Mouse (Mus musculus) heart, adult 2 months (tissue): Measurements from ENCODE around the gene H2-M5. TPM values are rescaled to one million over a fixed set of nuclear protein-coding genes. Genes with fewer than 3 reads are reported as not detected.
A peak's percentile ranks its signal among the peaks of the same experiment; 100 is the strongest.

Experiments
- DNase-seq, 2 experiments: peaks; one replicate each; pipeline ENCODE4 v3.0.0; 2021
- H3K27ac ChIP-seq: fragments of 200-600 bp; 2 replicates; pipeline ENCODE4 v1.8.1; 2022
- H3K27me3 ChIP-seq: fragments of 200-500 bp; 2 replicates; pipeline ENCODE4 v1.6.1; 2012; ENCODE audit warnings: mild to moderate bottlenecking, low read length, inconsistent platforms, mixed read lengths; ENCODE audit not compliant: control insufficient read depth, insufficient read depth
- H3K36me3 ChIP-seq: fragments of 200-500 bp; 2 replicates; pipeline ENCODE4 v1.6.1; 2012; ENCODE audit warnings: low read length, inconsistent platforms; ENCODE audit not compliant: control insufficient read depth, insufficient read depth
- H3K4me1 ChIP-seq: fragments of 200-500 bp; 2 replicates; pipeline ENCODE4 v1.6.1; 2011; ENCODE audit warnings: low read length; ENCODE audit not compliant: control insufficient read depth, insufficient read depth
- H3K4me3 ChIP-seq: fragments of 200-600 bp; 2 replicates; pipeline ENCODE4 v1.8.1; 2022
- H3K79me2 ChIP-seq: fragments of 200-500 bp; replicated peaks from 2 replicates; pipeline ENCODE4 v1.6.1; 2012; ENCODE audit warnings: mild to moderate bottlenecking, inconsistent platforms, low read length, moderate library complexity, mixed read lengths; ENCODE audit not compliant: control insufficient read depth, insufficient read depth
- H3K9ac ChIP-seq: fragments of 200-500 bp; 2 replicates; pipeline ENCODE4 v1.6.1; 2012; ENCODE audit warnings: low read depth, mild to moderate bottlenecking, control low read depth, inconsistent platforms, low read length, mixed read lengths
- CTCF ChIP-seq: fragments of 200-600 bp; IDR thresholded peaks from 2 replicates; pipeline ENCODE4 v1.8.1; 2022; ENCODE audit warnings: antibody characterized with exemption, mild to moderate bottlenecking, moderate library complexity
- EP300 ChIP-seq: fragments of 200-500 bp; IDR thresholded peaks from 2 replicates; pipeline ENCODE4 v1.6.1; 2011; ENCODE audit warnings: low read depth, low read length, control low read depth; ENCODE audit not compliant: insufficient read depth
- POLR2A ChIP-seq: fragments of 200-500 bp; IDR thresholded peaks from 2 replicates; pipeline ENCODE4 v1.6.1; 2011; ENCODE audit warnings: mild to moderate bottlenecking, low read depth, low read length, control low read depth; ENCODE audit not compliant: insufficient read depth
- WGBS: fragments of 180-500 bp; shearing (Covaris S2); methylation state at CpG from one replicate; pipeline ENCODE4 v1.1.7; 2018; 5-methylcytosine and 5-hydroxymethylcytosine counted together
- intact Hi-C: fragments of 180-260 bp; cut with DNase I; formaldehyde crosslinking; loops from one replicate; pipeline ENCODE4 v1.15.1; 2025
- long read RNA-seq: library from polyadenylated mRNA; stranded (forward); transcript quantifications from one replicate; pipeline ENCODE4 v2.0.0, GENCODE M21; 2021
- polyA plus RNA-seq: library from polyadenylated mRNA; depleted of rRNA; stranded (reverse); fragments of >200 nt; gene quantifications from 2 replicates; pipeline ENCODE4 v1.2.3, GENCODE M21; 2012; rRNA removed
- total RNA-seq, 2 experiments: library from RNA; stranded (reverse); gene quantifications; 2 replicates each; pipeline ENCODE4 v1.2.3; 2021

The H2-M5 gene
- under 1 TPM; 0.41 to 0.63 TPM for total RNA-seq
- polyA plus RNA-seq: 0.14 and 0.35 TPM in 2 replicates
- long read RNA-seq: 0 reads

- H3K27me3 ChIP-seq: peaks cover 10% of the 10 kb centered on the region
- H3K9ac ChIP-seq: no peak within 1 kb of the TSS
- no peaks in the 10 kb centered on the region for H3K36me3 ChIP-seq
- H3K79me2 ChIP-seq: no peaks in the 10 kb centered on the region
- no peak within 1 kb of the TSS for H3K27ac ChIP-seq
- no peaks in the 10 kb centered on the region for H3K4me1 ChIP-seq
- no peak within 1 kb of the TSS for H3K4me3 ChIP-seq
- WGBS: 37% methylated on average over 5 of the region's 5 CpGs
- TF ChIP-seq POLR2A (no peak), EP300 (no peak), CTCF (no peak)
- intact Hi-C loops: no loop called here
- no peak for DNase-seq
These were observed at the start of gene H2-M5 for GRCm38 (mm10) chr17:36989437-36989836. Gene H2-M5 (minus strand): TSS chr17:36989537.

GRCm38 (mm10) chr17:37029162-37029561 is 39.8 kb upstream of the H2-M5 start:
- TF ChIP-seq POLR2A (no peak), CTCF (no peak), EP300 (no peak)
- 71% methylated on average over 8 of the region's 8 CpGs for WGBS

GRCm38 (mm10) chr17:37028683-37029120 is 39.4 kb upstream of the H2-M5 start:
- peak overlapping the region; percentile 53; the same call in 1 of the 2 replicates for H3K9ac ChIP-seq
- DNase-seq: peak; percentile 86 to 87
- H3K79me2 ChIP-seq: no peaks in the 10 kb centered on the region
- no peak overlapping the region for H3K27ac ChIP-seq
- H3K27me3 ChIP-seq: no peaks in the 10 kb centered on the region
- intact Hi-C loops: no loop called here
- H3K36me3 ChIP-seq: no peaks in the 10 kb centered on the region
- TF ChIP-seq CTCF (no peak), EP300 (no peak), POLR2A (no peak)
- H3K4me3 ChIP-seq: peak overlapping the region; percentile 42
- WGBS: under 1% methylated on average over 14 of the region's 14 CpGs
- no peaks in the 10 kb centered on the region for H3K4me1 ChIP-seq

More at GRCm38 (mm10) chr17:37029162-37029561, 39.8 kb upstream of the H2-M5 start:
- Histone ChIP-seq H3K4me3 (no peak overlapping the region), H3K36me3 (no peaks in the 10 kb centered on the region), H3K27ac (no peak overlapping the region), H3K9ac (no peak overlapping the region), H3K79me2 (no peaks in the 10 kb centered on the region), H3K4me1 (no peaks in the 10 kb centered on the region), H3K27me3 (no peaks in the 10 kb centered on the region)
- no peak for DNase-seq
- intact Hi-C loops: no loop called here

- TF ChIP-seq POLR2A: no peak
- TF ChIP-seq EP300: no peak
- TF ChIP-seq CTCF: no peak
- no peak for DNase-seq
- no peak overlapping the region for H3K27ac ChIP-seq
- H3K36me3 ChIP-seq: no peaks in the 10 kb centered on the region
- H3K27me3 ChIP-seq: no peaks in the 10 kb centered on the region
- peak overlapping the region; percentile 42 for H3K4me3 ChIP-seq
- 33% methylated on average over 10 of the region's 10 CpGs for WGBS
- intact Hi-C loops: no loop called here
- H3K4me1 ChIP-seq: no peaks in the 10 kb centered on the region
- H3K79me2 ChIP-seq: no peaks in the 10 kb centered on the region
- H3K9ac ChIP-seq: no peak overlapping the region
These were observed 38.9 kb upstream of the H2-M5 start for GRCm38 (mm10) chr17:37028212-37028611.

GRCm38 (mm10) chr17:37027486-37027885 is 38.1 kb upstream of the H2-M5 start:
- WGBS: 97% methylated on average over 4 of the region's 4 CpGs
- TF ChIP-seq POLR2A (no peak), CTCF (no peak), EP300 (no peak)
- H3K27ac ChIP-seq: no peak overlapping the region
- H3K36me3 ChIP-seq: no peaks in the 10 kb centered on the region
- no peaks in the 10 kb centered on the region for H3K79me2 ChIP-seq
- H3K27me3 ChIP-seq: no peaks in the 10 kb centered on the region
- H3K9ac ChIP-seq: no peak overlapping the region
- H3K4me3 ChIP-seq: no peak overlapping the region
- DNase-seq: no peak
- intact Hi-C loops: no loop called here
- no peaks in the 10 kb centered on the region for H3K4me1 ChIP-seq

- H3K79me2 ChIP-seq: no peaks in the 10 kb centered on the region
- no peak for DNase-seq
- no peak overlapping the region for H3K9ac ChIP-seq
- TF ChIP-seq CTCF (no peak), POLR2A (no peak), EP300 (no peak)
- intact Hi-C loops: no loop called here
- H3K36me3 ChIP-seq: no peaks in the 10 kb centered on the region
- no peak overlapping the region for H3K4me3 ChIP-seq
- no peaks in the 10 kb centered on the region for H3K4me1 ChIP-seq
- WGBS: 72% methylated on average over 2 of the region's 2 CpGs
- H3K27ac ChIP-seq: no peak overlapping the region
- no peaks in the 10 kb centered on the region for H3K27me3 ChIP-seq
These were observed 37.1 kb upstream of the H2-M5 start for GRCm38 (mm10) chr17:37026425-37026824.
